Mouse (Mus musculus): ENCODE data around the gene 9430097D07Rik. TPM values are rescaled to one million over a fixed set of nuclear protein-coding genes. Genes with fewer than 3 reads are reported as not detected.

Gene 9430097D07Rik
- polyA plus RNA-seq, 1 experiment from 2014 or later, result not detected

DNA sequence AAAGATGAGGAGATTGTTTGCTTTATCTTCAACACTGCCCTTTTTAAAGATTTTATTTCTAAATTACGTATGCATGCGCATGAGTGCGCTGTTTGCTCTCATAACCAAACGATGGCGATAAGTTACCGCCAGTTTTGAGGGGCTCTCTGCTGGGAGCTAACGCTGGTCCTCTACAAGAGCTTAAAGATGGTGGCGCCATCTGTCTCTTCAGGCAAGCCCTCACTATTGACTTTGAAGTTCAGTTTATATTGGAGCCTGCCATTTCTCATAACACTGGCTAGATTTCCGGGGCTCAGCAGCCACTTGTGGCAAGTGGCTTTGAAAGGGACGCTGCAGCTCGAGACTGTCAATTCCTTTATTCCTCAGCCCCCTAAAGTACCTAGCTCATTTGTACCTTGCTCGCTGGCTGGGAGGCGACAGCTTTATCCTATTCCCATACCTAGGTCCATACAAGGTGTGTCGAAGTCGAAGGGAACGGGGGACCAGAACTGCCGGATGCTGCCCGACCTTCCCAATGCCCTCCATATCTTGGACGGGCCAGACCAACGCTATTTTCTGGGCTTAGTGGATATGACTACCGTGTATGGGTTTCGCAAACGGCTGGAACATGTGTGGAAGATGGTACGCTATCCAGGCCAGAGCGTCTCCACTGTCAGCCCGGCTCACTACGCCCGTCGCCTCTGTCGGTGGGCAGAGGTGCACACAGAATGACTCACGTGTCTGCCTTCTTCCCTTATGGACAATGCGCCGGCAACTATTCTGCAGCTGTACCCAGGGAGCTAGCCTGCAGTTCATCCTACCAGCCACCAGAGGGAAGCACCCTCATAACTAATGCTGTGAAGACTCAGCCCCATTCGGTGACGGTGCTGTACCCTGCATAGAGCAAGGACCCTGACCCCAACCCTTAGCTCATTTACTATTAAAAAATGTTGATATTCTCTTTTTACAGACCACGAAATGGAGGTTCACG, 7.6 kb upstream of the 9430097D07Rik start:
- Histone ChIP-seq H3K4me3 (ENCODE audit: low read depth, low read length) (peak overlapping the region; percentile 2; the same call in 1 of the 2 replicates), H3K36me3 (replicated peaks; ENCODE audit: insufficient read depth, low read length) (no peaks in the 10 kb centered on the region), H3K4me1 (ENCODE audit: insufficient read depth) (peaks cover 19% of the 10 kb centered on the region), H3K4me2 (ENCODE audit: low read depth, low read length) (peak overlapping the region; percentile 64), H3K27ac (ENCODE audit: low read depth) (no peak overlapping the region), H3K27me3 (ENCODE audit: insufficient read depth, low read length) (peaks cover 14% of the 10 kb centered on the region; the same call in 1 of the 2 replicates), H3K9me3 (ENCODE audit: low read length) (no peaks in the 10 kb centered on the region), H3K9ac (replicated peaks) (no peak overlapping the region; the same call in 1 of the 2 replicates)
- DNase-seq (peak; percentile 78), ATAC-seq (peak; percentile 59)
- TF ChIP-seq CTCF (IDR thresholded peaks at IDR 0.05; ENCODE audit: low read depth), result peak; percentile 98
- TF ChIP-seq EP300 (IDR thresholded peaks at IDR 0.05; ENCODE audit: low read depth), result no peak
- 12% methylated on average over 37 of the region's 37 CpGs for WGBS (ENCODE audit: insufficient replicate concordance)

DNA sequence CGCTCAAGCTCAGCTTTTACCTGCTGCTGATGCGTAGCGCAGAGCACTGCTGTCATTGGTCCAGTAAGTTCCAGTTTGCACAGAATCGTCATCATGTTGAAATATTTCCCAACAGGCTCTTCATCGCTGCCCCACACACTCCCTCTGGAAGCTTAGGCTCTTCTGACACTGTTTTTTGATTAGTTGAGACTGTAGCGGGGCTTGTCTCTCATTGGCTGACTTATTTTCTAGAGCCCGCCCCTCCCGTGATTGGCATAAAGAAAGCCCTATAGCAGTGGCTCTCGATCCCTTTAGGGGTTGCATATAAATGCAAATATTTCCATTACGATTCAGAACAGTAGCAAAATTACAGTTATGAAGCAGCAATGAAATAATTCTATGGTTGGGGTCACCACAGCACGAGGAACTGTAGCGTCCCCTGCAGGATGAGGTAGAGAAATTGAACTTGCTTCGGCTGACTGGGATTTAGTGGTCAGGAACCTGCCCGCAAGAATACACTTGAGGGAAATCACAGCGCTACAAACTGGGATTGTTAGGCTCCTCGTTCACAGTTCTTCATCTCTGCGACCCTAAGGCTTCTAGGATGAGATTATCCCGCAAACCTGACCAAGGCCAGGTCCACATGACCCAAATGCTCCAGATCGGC, 6.1 kb upstream of the 9430097D07Rik start:
- ATAC-seq (peak; percentile 54), DNase-seq (peak; percentile 53)
- peaks cover 10% of the 10 kb centered on the region for H3K4me1 ChIP-seq (ENCODE audit: insufficient read depth)
- H3K4me2 ChIP-seq (ENCODE audit: low read depth, low read length), result peak overlapping the region; percentile 44; the same call in 1 of the 2 replicates
- no peak overlapping the region for H3K27ac ChIP-seq (ENCODE audit: low read depth)
- H3K9me3 ChIP-seq (ENCODE audit: low read length), result no peaks in the 10 kb centered on the region
- H3K4me3 ChIP-seq (ENCODE audit: low read depth, low read length), result no peak overlapping the region
- no peak overlapping the region for H3K9ac ChIP-seq (replicated peaks)
- TF ChIP-seq EP300 (IDR thresholded peaks at IDR 0.05; ENCODE audit: low read depth) (no peak), CTCF (IDR thresholded peaks at IDR 0.05; ENCODE audit: low read depth) (peak; percentile 29; the same call in 1 of the 2 replicates)
- no peaks in the 10 kb centered on the region for H3K36me3 ChIP-seq (replicated peaks; ENCODE audit: insufficient read depth, low read length)
- 44% methylated on average over 19 of the region's 19 CpGs for WGBS (ENCODE audit: insufficient replicate concordance)
- peaks cover 14% of the 10 kb centered on the region; the same call in 1 of the 2 replicates for H3K27me3 ChIP-seq (ENCODE audit: insufficient read depth, low read length)

DNA sequence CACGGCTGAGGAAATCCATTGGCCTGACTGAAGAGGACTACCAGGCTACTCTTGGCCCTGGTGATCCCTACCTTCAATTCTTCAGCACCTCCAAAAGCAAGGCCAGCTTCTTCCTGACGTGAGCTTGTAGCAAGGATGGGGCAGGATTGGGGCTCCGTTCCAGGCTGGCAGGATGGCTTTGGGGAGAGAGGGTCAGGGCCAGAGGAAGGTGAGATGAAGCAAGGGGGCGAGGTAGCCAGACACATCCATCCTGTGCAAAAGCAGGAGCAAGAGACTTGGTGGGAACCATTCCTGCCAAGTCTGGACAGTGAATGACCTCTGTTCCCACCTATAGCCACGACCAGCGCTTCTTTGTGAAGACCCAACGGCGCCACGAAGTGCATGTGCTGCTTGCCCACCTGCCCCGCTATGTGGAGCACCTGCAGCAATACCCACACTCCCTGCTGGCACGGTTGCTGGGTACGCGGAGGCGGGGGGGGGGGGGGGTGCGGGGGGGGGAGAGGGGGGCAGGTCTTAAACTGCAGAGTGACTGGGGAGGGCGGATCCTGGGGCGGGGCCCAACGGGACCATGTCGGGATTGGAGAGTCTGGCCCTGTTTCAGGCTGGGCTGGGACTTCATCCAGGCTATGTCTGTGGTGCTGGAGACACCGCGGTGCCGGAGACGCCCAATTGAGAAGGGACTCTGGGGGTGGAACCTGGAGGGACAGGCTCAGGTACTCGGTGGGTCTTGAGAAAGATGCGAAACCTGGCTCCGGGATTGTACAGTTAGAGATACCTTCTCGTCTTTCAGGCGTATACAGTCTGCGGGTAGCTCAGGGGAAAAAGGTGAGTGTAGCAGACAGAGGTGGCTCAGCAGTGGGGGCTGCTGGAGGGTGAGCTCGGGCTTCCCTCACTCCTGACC, 2.9 kb upstream of the 9430097D07Rik start:
- Histone ChIP-seq H3K9me3 (ENCODE audit: low read length) (no peaks in the 10 kb centered on the region), H3K4me1 (ENCODE audit: insufficient read depth) (peaks cover 15% of the 10 kb centered on the region), H3K9ac (replicated peaks) (no peak overlapping the region), H3K27me3 (ENCODE audit: insufficient read depth, low read length) (peaks cover 22% of the 10 kb centered on the region), H3K4me2 (ENCODE audit: low read depth, low read length) (no peak overlapping the region), H3K4me3 (ENCODE audit: low read depth, low read length) (no peak overlapping the region), H3K27ac (ENCODE audit: low read depth) (no peak overlapping the region), H3K36me3 (replicated peaks; ENCODE audit: insufficient read depth, low read length) (no peaks in the 10 kb centered on the region)
- DNase-seq (no peak), ATAC-seq (no peak)
- TF ChIP-seq CTCF (IDR thresholded peaks at IDR 0.05; ENCODE audit: low read depth) (no peak), EP300 (IDR thresholded peaks at IDR 0.05; ENCODE audit: low read depth) (no peak)
- 48% methylated on average over 23 of the region's 30 CpGs for WGBS (ENCODE audit: insufficient replicate concordance)

DNA sequence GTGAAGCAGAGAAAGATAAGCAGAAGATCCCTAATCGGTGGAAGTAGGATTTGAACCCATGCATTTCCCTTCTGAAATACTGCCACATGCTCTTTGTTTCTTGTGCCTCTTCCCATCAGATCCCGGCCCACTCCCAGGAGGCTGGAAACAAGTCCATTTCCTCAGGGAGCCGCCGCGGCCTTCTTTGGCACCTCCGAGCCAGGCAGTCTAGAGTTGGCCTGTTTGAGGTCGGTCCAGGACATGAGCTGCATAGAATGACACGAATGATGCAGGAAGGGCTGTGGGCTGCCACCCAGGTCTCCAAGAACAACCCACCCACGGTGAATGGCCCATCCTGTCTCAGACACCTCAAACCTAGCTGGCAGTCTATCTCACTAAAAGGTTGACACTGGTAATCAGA, 1.0 kb upstream of the 9430097D07Rik start:
- Histone ChIP-seq H3K9me3 (ENCODE audit: low read length) (no peaks in the 10 kb centered on the region), H3K27me3 (ENCODE audit: insufficient read depth, low read length) (peaks cover 17% of the 10 kb centered on the region), H3K36me3 (replicated peaks; ENCODE audit: insufficient read depth, low read length) (peaks cover 5% of the 10 kb centered on the region; the same call in 1 of the 2 replicates), H3K4me1 (ENCODE audit: insufficient read depth) (peaks cover 12% of the 10 kb centered on the region; the same call in 1 of the 2 replicates), H3K4me2 (ENCODE audit: low read depth, low read length) (no peak overlapping the region), H3K27ac (ENCODE audit: low read depth) (no peak overlapping the region), H3K4me3 (ENCODE audit: low read depth, low read length) (no peak overlapping the region), H3K9ac (replicated peaks) (no peak overlapping the region)
- no peak for TF ChIP-seq EP300 (IDR thresholded peaks at IDR 0.05; ENCODE audit: low read depth)
- TF ChIP-seq CTCF (IDR thresholded peaks at IDR 0.05; ENCODE audit: low read depth), result no peak
- DNase-seq, result no peak
- ATAC-seq, result no peak
- 73% methylated on average over 9 of the region's 9 CpGs for WGBS (ENCODE audit: insufficient replicate concordance)

DNA sequence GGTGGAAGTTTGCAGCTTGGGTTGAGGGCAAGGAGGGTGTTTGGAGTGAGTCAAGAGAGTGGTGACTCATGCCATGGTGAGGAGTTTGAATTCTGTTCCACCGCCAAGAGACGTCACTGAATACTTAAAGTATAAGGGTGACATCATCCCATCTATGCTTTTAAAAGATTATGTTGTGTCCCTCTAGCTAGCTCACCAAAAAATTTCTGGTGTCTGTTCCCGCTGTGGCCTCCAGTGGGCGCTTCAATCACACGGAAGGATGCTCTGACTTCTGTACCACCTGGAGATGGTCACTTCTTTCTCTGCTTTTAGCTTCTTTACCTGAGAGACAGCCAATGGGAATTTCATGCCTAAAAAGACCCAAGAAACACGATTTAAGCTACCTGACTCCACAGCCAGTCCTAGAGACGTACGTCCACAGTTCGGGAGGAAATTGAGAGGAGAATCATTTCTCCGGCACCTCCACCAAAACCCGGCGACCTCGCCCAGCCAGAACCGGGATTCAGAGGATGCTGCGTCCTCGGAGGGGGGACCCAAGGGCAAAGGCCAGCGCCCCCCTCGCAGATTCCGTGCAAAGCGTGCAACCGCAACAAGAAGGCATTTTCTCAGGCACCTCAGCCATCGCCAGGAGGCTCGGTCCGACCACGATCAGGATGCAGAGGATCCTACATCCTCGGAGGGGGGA, 441 bp downstream of the 9430097D07Rik start:
- TF ChIP-seq CTCF (IDR thresholded peaks at IDR 0.05; ENCODE audit: low read depth) (peak; percentile 73), EP300 (IDR thresholded peaks at IDR 0.05; ENCODE audit: low read depth) (no peak)
- Histone ChIP-seq H3K9me3 (ENCODE audit: low read length) (no peaks in the 10 kb centered on the region), H3K27me3 (ENCODE audit: insufficient read depth, low read length) (peaks cover 16% of the 10 kb centered on the region), H3K27ac (ENCODE audit: low read depth) (no peak overlapping the region), H3K4me2 (ENCODE audit: low read depth, low read length) (peak overlapping the region; percentile 61), H3K9ac (replicated peaks) (no peak overlapping the region), H3K4me3 (ENCODE audit: low read depth, low read length) (peak overlapping the region; percentile 11; the same call in 1 of the 2 replicates), H3K4me1 (ENCODE audit: insufficient read depth) (peaks cover 15% of the 10 kb centered on the region; the same call in 1 of the 2 replicates), H3K36me3 (replicated peaks; ENCODE audit: insufficient read depth, low read length) (peaks cover 5% of the 10 kb centered on the region; the same call in 1 of the 2 replicates)
- ATAC-seq, result no peak
- peak; percentile 58 for DNase-seq
- 4% methylated on average over 26 of the region's 26 CpGs for WGBS (ENCODE audit: insufficient replicate concordance)

Data from liver, postnatal 0 days (tissue).